Mouse (Mus musculus) hindbrain, embryonic 14.5 days (tissue): Measurements from ENCODE around the gene Dctd. TPM values are rescaled to one million over a fixed set of nuclear protein-coding genes. Genes with fewer than 3 reads are reported as not detected.
A peak's percentile ranks its signal among the peaks of the same experiment; 100 is the strongest.

Experiments used
- ATAC-seq: fragments of 200-750 bp; cut with Nextera tagmentation; 2 replicates; pipeline ENCODE4 v1.8.0; 2017; ENCODE audit warnings: moderate number of reproducible peaks, mild to moderate bottlenecking, moderate TSS enrichment, moderate library complexity; ENCODE audit not compliant: low FRiP score
- DNase-seq: peaks from one replicate; pipeline ENCODE4 v3.0.0-alpha.2; 2015; ENCODE audit warnings: low spot score
- H3K27ac ChIP-seq: fragments of 300-500 bp; sonication (generic); 2 replicates; pipeline ENCODE4 v1.5.1; 2014; ENCODE audit warnings: mild to moderate bottlenecking, moderate library complexity
- H3K27me3 ChIP-seq: fragments of 300-500 bp; sonication (generic); 2 replicates; pipeline ENCODE4 v1.6.1; 2014; ENCODE audit warnings: mild to moderate bottlenecking, low read length, mixed read lengths; ENCODE audit not compliant: control insufficient read depth, insufficient read depth
- H3K36me3 ChIP-seq: fragments of 300-500 bp; sonication (generic); replicated peaks from 2 replicates; pipeline ENCODE4 v1.6.1; 2014; ENCODE audit not compliant: control insufficient read depth, insufficient read depth
- H3K4me1 ChIP-seq: fragments of 300-500 bp; sonication (generic); replicated peaks from 2 replicates; pipeline ENCODE4 v1.6.1; 2014; ENCODE audit warnings: antibody characterized with exemption, low read length, mixed read lengths; ENCODE audit not compliant: control insufficient read depth, insufficient read depth
- H3K4me2 ChIP-seq: fragments of 300-500 bp; sonication (generic); replicated peaks from 2 replicates; pipeline ENCODE4 v1.6.1; 2014; ENCODE audit warnings: mild to moderate bottlenecking, moderate library complexity
- H3K4me3 ChIP-seq: fragments of 300-500 bp; sonication (generic); replicated peaks from 2 replicates; pipeline ENCODE4 v1.5.1; 2014; ENCODE audit warnings: mild to moderate bottlenecking, low read length
- H3K9ac ChIP-seq: fragments of 300-500 bp; sonication (generic); 2 replicates; pipeline ENCODE4 v1.6.1; 2014
- H3K9me3 ChIP-seq: fragments of 300-500 bp; sonication (generic); 2 replicates; pipeline ENCODE4 v1.6.1; 2016; ENCODE audit warnings: low read length; ENCODE audit not compliant: control insufficient read depth
- WGBS: fragments of 180-500 bp; shearing (Covaris S2); extraction: QIAGEN DNeasy Blood & Tissue Kit; methylation state at CpG from one replicate; pipeline ENCODE4 v1.1.7; 2014; 5-methylcytosine and 5-hydroxymethylcytosine counted together
- polyA plus RNA-seq: library from polyadenylated mRNA; unstranded; fragments of >200 nt; fragmentation: Nextera tagmentation; extraction: Ambion mirVana; gene quantifications from 2 replicates; pipeline ENCODE4 v1.2.1, GENCODE M21; 2014

Dctd gene
- polyA plus RNA-seq, 1 experiment from 2014 or later, result 11.8 TPM

- Histone ChIP-seq H3K27me3 (no peaks in the 10 kb centered on the region), H3K9me3 (no peaks in the 10 kb centered on the region), H3K4me1 (peaks cover 9% of the 10 kb centered on the region), H3K4me3 (no peak overlapping the region), H3K36me3 (no peaks in the 10 kb centered on the region), H3K4me2 (no peak overlapping the region), H3K27ac (no peak overlapping the region), H3K9ac (no peak overlapping the region)
- DNase-seq (no peak), ATAC-seq (no peak)
- WGBS, result 68% methylated on average over 14 of the region's 14 CpGs
Observed at GRCm38 (mm10) chr8:48100100-48100787, 1.4 kb downstream of the Dctd start.

- 35% methylated on average over 5 of the region's 5 CpGs for WGBS
- H3K4me1 ChIP-seq, result peaks cover 13% of the 10 kb centered on the region
- no peaks in the 10 kb centered on the region for H3K27me3 ChIP-seq
- ATAC-seq (no peak; the same call in 1 of the 2 replicates), DNase-seq (no peak)
- no peaks in the 10 kb centered on the region for H3K36me3 ChIP-seq
- H3K27ac ChIP-seq, result no peak overlapping the region
- H3K4me2 ChIP-seq, result peak overlapping the region; percentile 83
- H3K4me3 ChIP-seq, result peak overlapping the region; percentile 79
- no peaks in the 10 kb centered on the region for H3K9me3 ChIP-seq
- peak overlapping the region; percentile 67 for H3K9ac ChIP-seq
Observed at GRCm38 (mm10) chr8:48109373-48109855, 10.5 kb downstream of the Dctd start.

- DNase-seq, result peak; percentile 40
- Histone ChIP-seq H3K36me3 (no peaks in the 10 kb centered on the region), H3K27ac (0 out of 2 replicates have a peak overlapping the region, but pooled peaks have one; percentile 38)
Observed at GRCm38 (mm10) chr8:48109856-48110780, 11.2 kb downstream of the Dctd start.

GRCm38 (mm10) chr8:48114591-48114990 is 15.7 kb downstream of the Dctd start:
- Histone ChIP-seq H3K9ac (no peak overlapping the region), H3K4me2 (no peak overlapping the region), H3K36me3 (peaks cover 4% of the 10 kb centered on the region), H3K4me1 (peaks cover 7% of the 10 kb centered on the region), H3K27ac (no peak overlapping the region), H3K4me3 (no peak overlapping the region), H3K9me3 (peaks cover 10% of the 10 kb centered on the region; the same call in 1 of the 2 replicates), H3K27me3 (no peaks in the 10 kb centered on the region)
- WGBS, result 86% methylated on average over 6 of the region's 6 CpGs
- DNase-seq, result no peak
- ATAC-seq, result no peak

More at GRCm38 (mm10) chr8:48109856-48110780, 11.2 kb downstream of the Dctd start:
- Histone ChIP-seq H3K4me2 (peak overlapping the region; percentile 83), H3K9me3 (no peaks in the 10 kb centered on the region), H3K27me3 (no peaks in the 10 kb centered on the region), H3K9ac (peak overlapping the region; percentile 67), H3K4me1 (peaks cover 13% of the 10 kb centered on the region), H3K4me3 (peak overlapping the region; percentile 79)
- ATAC-seq, result peak; percentile 89
- 0% methylated on average over 61 of the region's 61 CpGs for WGBS

GRCm38 (mm10) chr8:48122991-48123390 is 24.1 kb downstream of the Dctd start:
- DNase-seq (no peak), ATAC-seq (no peak)
- H3K4me3 ChIP-seq, result no peak overlapping the region
- no peak overlapping the region for H3K9ac ChIP-seq
- peaks cover 10% of the 10 kb centered on the region; the same call in 1 of the 2 replicates for H3K9me3 ChIP-seq
- H3K4me1 ChIP-seq, result no peaks in the 10 kb centered on the region
- H3K36me3 ChIP-seq, result peaks cover 4% of the 10 kb centered on the region
- H3K27ac ChIP-seq, result no peak overlapping the region
- no peak overlapping the region for H3K4me2 ChIP-seq
- H3K27me3 ChIP-seq, result no peaks in the 10 kb centered on the region
- whole genome bisulfite sequencing, result 97% methylated on average over 1 of the region's 1 CpGs

GRCm38 (mm10) chr8:48124857-48125256 is 26.0 kb downstream of the Dctd start:
- no peak overlapping the region for H3K4me3 ChIP-seq
- no peak overlapping the region for H3K4me2 ChIP-seq
- no peak for ATAC-seq
- H3K36me3 ChIP-seq, result no peaks in the 10 kb centered on the region
- H3K4me1 ChIP-seq, result no peaks in the 10 kb centered on the region
- H3K9me3 ChIP-seq, result no peaks in the 10 kb centered on the region; the same call in 1 of the 2 replicates
- H3K9ac ChIP-seq, result no peak overlapping the region
- no peak overlapping the region for H3K27ac ChIP-seq
- 83% methylated on average over 8 of the region's 8 CpGs for WGBS
- no peaks in the 10 kb centered on the region for H3K27me3 ChIP-seq
- DNase-seq, result no peak

- no peaks in the 10 kb centered on the region for H3K27me3 ChIP-seq
- 82% methylated on average over 13 of the region's 13 CpGs for WGBS
- no peak for ATAC-seq
Observed at GRCm38 (mm10) chr8:48126954-48127353, 28.1 kb downstream of the Dctd start.

GRCm38 (mm10) chr8:48130266-48130665 is 31.4 kb downstream of the Dctd start:
- Histone ChIP-seq H3K4me3 (no peak overlapping the region), H3K4me1 (no peaks in the 10 kb centered on the region), H3K9me3 (no peaks in the 10 kb centered on the region), H3K4me2 (no peak overlapping the region), H3K36me3 (no peaks in the 10 kb centered on the region), H3K9ac (no peak overlapping the region), H3K27ac (no peak overlapping the region), H3K27me3 (no peaks in the 10 kb centered on the region)
- no peak for DNase-seq
- 61% methylated on average over 8 of the region's 8 CpGs for WGBS
- no peak for ATAC-seq

More at GRCm38 (mm10) chr8:48126954-48127353, 28.1 kb downstream of the Dctd start:
- Histone ChIP-seq H3K9ac (no peak overlapping the region), H3K27ac (no peak overlapping the region), H3K4me3 (no peak overlapping the region), H3K4me2 (no peak overlapping the region), H3K9me3 (no peaks in the 10 kb centered on the region), H3K36me3 (no peaks in the 10 kb centered on the region), H3K4me1 (no peaks in the 10 kb centered on the region)
- no peak for DNase-seq

GRCm38 (mm10) chr8:48133321-48133720 is 34.4 kb downstream of the Dctd start:
- Histone ChIP-seq H3K27me3 (no peaks in the 10 kb centered on the region), H3K9ac (no peak overlapping the region), H3K4me1 (peaks cover 17% of the 10 kb centered on the region; the same call in 1 of the 2 replicates), H3K4me2 (no peak overlapping the region), H3K4me3 (no peak overlapping the region), H3K27ac (no peak overlapping the region), H3K9me3 (no peaks in the 10 kb centered on the region), H3K36me3 (no peaks in the 10 kb centered on the region)
- DNase-seq, result no peak
- 91% methylated on average over 5 of the region's 5 CpGs for WGBS
- no peak for ATAC-seq
